Mouse (Mus musculus) neural tube, embryonic 14.5 days (tissue): ENCODE results near the gene Tgfbr1. TPM values are rescaled to one million over a fixed set of nuclear protein-coding genes. Genes with fewer than 3 reads are reported as not detected.

ENCODE experiments used
- ATAC-seq: fragments of 200-750 bp; cut with Nextera tagmentation; 2 replicates; pipeline ENCODE4 v1.8.0; 2017; ENCODE audit warnings: low read depth, mild to moderate bottlenecking, moderate TSS enrichment, moderate library complexity
- H3K27ac ChIP-seq: fragments of 300-500 bp; sonication (generic); 2 replicates; pipeline ENCODE4 v1.5.1; 2014; ENCODE audit warnings: low read depth, mild to moderate bottlenecking, control low read depth, low read length, moderate library complexity, mixed read lengths
- H3K27me3 ChIP-seq: fragments of 300-500 bp; sonication (generic); 2 replicates; pipeline ENCODE4 v1.6.1; 2014; ENCODE audit warnings: low read length; ENCODE audit not compliant: control insufficient read depth, insufficient read depth
- H3K36me3 ChIP-seq: fragments of 300-500 bp; sonication (generic); 2 replicates; pipeline ENCODE4 v1.6.1; 2014; ENCODE audit warnings: low read length, mixed read lengths; ENCODE audit not compliant: control insufficient read depth, insufficient read depth
- H3K4me1 ChIP-seq: fragments of 300-500 bp; sonication (generic); 2 replicates; pipeline ENCODE4 v1.6.1; 2014; ENCODE audit warnings: low read length; ENCODE audit not compliant: control insufficient read depth, insufficient read depth
- H3K4me2 ChIP-seq: fragments of 300-500 bp; sonication (generic); 2 replicates; pipeline ENCODE4 v1.6.1; 2014; ENCODE audit warnings: mild to moderate bottlenecking, low read depth, low read length, control low read depth
- H3K4me3 ChIP-seq: fragments of 300-500 bp; sonication (generic); 2 replicates; pipeline ENCODE4 v1.5.1; 2014; ENCODE audit warnings: low read depth, low read length, control low read depth, mixed read lengths
- H3K9ac ChIP-seq: fragments of 300-500 bp; sonication (generic); replicated peaks from 2 replicates; pipeline ENCODE4 v1.6.1; 2014; ENCODE audit warnings: low read depth, mild to moderate bottlenecking, control low read depth, low read length, mixed read lengths
- H3K9me3 ChIP-seq: fragments of 300-500 bp; sonication (generic); 2 replicates; pipeline ENCODE4 v1.6.1; 2016; ENCODE audit warnings: low read length; ENCODE audit not compliant: control insufficient read depth
- WGBS: fragments of 180-500 bp; shearing (Covaris S2); extraction: QIAGEN DNeasy Blood & Tissue Kit; methylation state at CpG from one replicate; pipeline ENCODE4 v1.1.7; 2014; 5-methylcytosine and 5-hydroxymethylcytosine counted together
- polyA plus RNA-seq: library from polyadenylated mRNA; unstranded; fragments of >200 nt; fragmentation: Nextera tagmentation; extraction: Ambion mirVana; gene quantifications from 2 replicates; pipeline ENCODE4 v1.2.1, GENCODE M21; 2014

The Tgfbr1 gene
- polyA plus RNA-seq, 1 experiment from 2014 or later: 31.7 TPM

GRCm38 (mm10) chr4:47422946-47423345 lies 69.9 kb downstream of the Tgfbr1 start:
- no peak overlapping the region for H3K4me3 ChIP-seq
- no peak overlapping the region for H3K27ac ChIP-seq
- 87% methylated on average over 3 of the region's 3 CpGs for WGBS
- H3K27me3 ChIP-seq: no peaks in the 10 kb centered on the region
- H3K4me2 ChIP-seq: no peak overlapping the region
- H3K9ac ChIP-seq: no peak overlapping the region
- H3K9me3 ChIP-seq: no peaks in the 10 kb centered on the region
- no peak for ATAC-seq
- H3K36me3 ChIP-seq: no peaks in the 10 kb centered on the region
- peaks cover 6% of the 10 kb centered on the region for H3K4me1 ChIP-seq

- Histone ChIP-seq H3K4me1 (peaks cover 6% of the 10 kb centered on the region), H3K4me2 (no peak overlapping the region), H3K4me3 (no peak overlapping the region), H3K27me3 (no peaks in the 10 kb centered on the region), H3K27ac (no peak overlapping the region), H3K36me3 (no peaks in the 10 kb centered on the region), H3K9ac (no peak overlapping the region), H3K9me3 (no peaks in the 10 kb centered on the region)
- ATAC-seq: peak; percentile 75; the same call in 1 of the 2 replicates
- 6% methylated on average over 2 of the region's 2 CpGs for WGBS
Measured at GRCm38 (mm10) chr4:47424376-47424775, 71.4 kb downstream of the Tgfbr1 start.

GRCm38 (mm10) chr4:47425247-47425830 lies 72.3 kb downstream of the Tgfbr1 start:
- H3K27me3 ChIP-seq: no peaks in the 10 kb centered on the region
- no peaks in the 10 kb centered on the region for H3K9me3 ChIP-seq
- no peak overlapping the region for H3K4me2 ChIP-seq
- peaks cover 6% of the 10 kb centered on the region for H3K4me1 ChIP-seq
- WGBS: 82% methylated on average over 16 of the region's 16 CpGs
- H3K27ac ChIP-seq: no peak overlapping the region
- no peak for ATAC-seq
- no peak overlapping the region for H3K4me3 ChIP-seq
- no peaks in the 10 kb centered on the region for H3K36me3 ChIP-seq
- H3K9ac ChIP-seq: no peak overlapping the region

- Histone ChIP-seq H3K9me3 (no peaks in the 10 kb centered on the region), H3K4me3 (no peak overlapping the region), H3K27me3 (no peaks in the 10 kb centered on the region), H3K4me1 (peaks cover 6% of the 10 kb centered on the region), H3K9ac (no peak overlapping the region), H3K27ac (no peak overlapping the region), H3K4me2 (no peak overlapping the region), H3K36me3 (no peaks in the 10 kb centered on the region)
- no peak for ATAC-seq
- whole genome bisulfite sequencing: 58% methylated on average over 3 of the region's 3 CpGs
Measured at GRCm38 (mm10) chr4:47427606-47428005, 74.6 kb downstream of the Tgfbr1 start.

- Histone ChIP-seq H3K36me3 (no peaks in the 10 kb centered on the region), H3K27me3 (no peaks in the 10 kb centered on the region), H3K27ac (no peak overlapping the region), H3K9ac (no peak overlapping the region), H3K9me3 (no peaks in the 10 kb centered on the region), H3K4me2 (no peak overlapping the region), H3K4me3 (no peak overlapping the region), H3K4me1 (no peaks in the 10 kb centered on the region)
- WGBS: 78% methylated on average over 6 of the region's 6 CpGs
- no peak for ATAC-seq
Measured at GRCm38 (mm10) chr4:47430557-47430956, 77.5 kb downstream of the Tgfbr1 start.

GRCm38 (mm10) chr4:47431081-47431480 lies 78.1 kb downstream of the Tgfbr1 start:
- H3K9ac ChIP-seq: no peak overlapping the region
- no peaks in the 10 kb centered on the region for H3K27me3 ChIP-seq
- no peak overlapping the region for H3K4me3 ChIP-seq
- ATAC-seq: no peak
- WGBS: 87% methylated on average over 5 of the region's 5 CpGs
- no peak overlapping the region for H3K4me2 ChIP-seq
- H3K9me3 ChIP-seq: no peaks in the 10 kb centered on the region
- H3K36me3 ChIP-seq: no peaks in the 10 kb centered on the region
- H3K27ac ChIP-seq: no peak overlapping the region
- no peaks in the 10 kb centered on the region for H3K4me1 ChIP-seq

GRCm38 (mm10) chr4:47432766-47433165 lies 79.7 kb downstream of the Tgfbr1 start:
- no peaks in the 10 kb centered on the region for H3K27me3 ChIP-seq
- 53% methylated on average over 7 of the region's 7 CpGs for WGBS
- no peak overlapping the region for H3K4me2 ChIP-seq
- H3K27ac ChIP-seq: no peak overlapping the region
- H3K4me1 ChIP-seq: peaks cover 9% of the 10 kb centered on the region
- no peak overlapping the region for H3K4me3 ChIP-seq
- ATAC-seq: no peak
- H3K9me3 ChIP-seq: no peaks in the 10 kb centered on the region
- H3K9ac ChIP-seq: no peak overlapping the region
- no peaks in the 10 kb centered on the region for H3K36me3 ChIP-seq

- WGBS: 71% methylated on average over 12 of the region's 12 CpGs
- no peak overlapping the region for H3K9ac ChIP-seq
- no peaks in the 10 kb centered on the region for H3K36me3 ChIP-seq
- ATAC-seq: no peak
- no peak overlapping the region for H3K4me2 ChIP-seq
- H3K27me3 ChIP-seq: no peaks in the 10 kb centered on the region
- H3K4me3 ChIP-seq: no peak overlapping the region
- no peak overlapping the region for H3K27ac ChIP-seq
- peaks cover 9% of the 10 kb centered on the region for H3K4me1 ChIP-seq
- no peaks in the 10 kb centered on the region for H3K9me3 ChIP-seq
Measured at GRCm38 (mm10) chr4:47435131-47435530, 82.1 kb downstream of the Tgfbr1 start.

GRCm38 (mm10) chr4:47435566-47436360 lies 82.7 kb downstream of the Tgfbr1 start:
- Histone ChIP-seq H3K4me1 (peaks cover 9% of the 10 kb centered on the region), H3K27me3 (no peaks in the 10 kb centered on the region), H3K36me3 (no peaks in the 10 kb centered on the region), H3K9ac (no peak overlapping the region), H3K9me3 (no peaks in the 10 kb centered on the region), H3K27ac (no peak overlapping the region; the same call in 1 of the 2 replicates), H3K4me3 (no peak overlapping the region), H3K4me2 (no peak overlapping the region)
- 39% methylated on average over 28 of the region's 28 CpGs for WGBS
- no peak for ATAC-seq
